Mouse (Mus musculus) midbrain, postnatal 0 days (tissue): ENCODE results near the gene Olfr434. TPM values are rescaled to one million over a fixed set of nuclear protein-coding genes. Genes with fewer than 3 reads are reported as not detected.
"Not testable (repeated sequence)": the region's sequence is repeated elsewhere in the genome, so short reads cannot be mapped to it uniquely, and the experiment has no call there.

ENCODE experiments used
- ATAC-seq: fragments of 200-750 bp; cut with Nextera tagmentation; 2 replicates; pipeline ENCODE4 v1.8.0; 2017; ENCODE audit warnings: moderate number of reproducible peaks, mild to moderate bottlenecking, moderate TSS enrichment, moderate library complexity; ENCODE audit not compliant: low FRiP score
- DNase-seq: peaks from one replicate; pipeline ENCODE4 v3.0.0-alpha.2; 2015; ENCODE audit warnings: low spot score
- H3K27ac ChIP-seq: fragments of 300-500 bp; sonication (generic); 2 replicates; pipeline ENCODE4 v1.5.1; 2014; ENCODE audit warnings: low read depth, mild to moderate bottlenecking, low read length, mixed read lengths
- H3K27me3 ChIP-seq: fragments of 300-500 bp; sonication (generic); 2 replicates; pipeline ENCODE4 v1.6.1; 2014; ENCODE audit warnings: low read length, control low read depth, mixed read lengths; ENCODE audit not compliant: insufficient read depth
- H3K36me3 ChIP-seq: fragments of 300-500 bp; sonication (generic); 2 replicates; pipeline ENCODE4 v1.6.1; 2014; ENCODE audit warnings: low read length, control low read depth, mixed read lengths; ENCODE audit not compliant: insufficient read depth
- H3K4me1 ChIP-seq: fragments of 300-500 bp; sonication (generic); 2 replicates; pipeline ENCODE4 v1.6.1; 2014; ENCODE audit warnings: mild to moderate bottlenecking, control low read depth, antibody characterized with exemption, low read length, mixed read lengths; ENCODE audit not compliant: insufficient read depth
- H3K4me2 ChIP-seq: fragments of 300-500 bp; sonication (generic); 2 replicates; pipeline ENCODE4 v1.6.1; 2014; ENCODE audit warnings: low read depth, mild to moderate bottlenecking, low read length, mixed read lengths; ENCODE audit not compliant: poor library complexity, severe bottlenecking
- H3K4me3 ChIP-seq: fragments of 300-500 bp; sonication (generic); 2 replicates; pipeline ENCODE4 v1.5.1; 2014; ENCODE audit warnings: low read depth, mild to moderate bottlenecking, low read length, moderate library complexity
- H3K9ac ChIP-seq: fragments of 300-500 bp; sonication (generic); replicated peaks from 2 replicates; pipeline ENCODE4 v1.6.1; 2014; ENCODE audit warnings: mild to moderate bottlenecking, low read length, moderate library complexity, mixed read lengths; ENCODE audit not compliant: poor library complexity, severe bottlenecking
- H3K9me3 ChIP-seq: fragments of 300-500 bp; sonication (generic); 2 replicates; pipeline ENCODE4 v1.6.1; 2016; ENCODE audit warnings: low read length, control low read depth
- CTCF ChIP-seq: IDR thresholded peaks from 2 replicates; pipeline ENCODE4 v1.5.1; 2016; ENCODE audit warnings: antibody characterized with exemption, mild to moderate bottlenecking
- WGBS: fragments of 180-500 bp; shearing (Covaris S2); extraction: QIAGEN DNeasy Blood & Tissue Kit; methylation state at CpG from one replicate; pipeline ENCODE4 v1.1.7; 2014; 5-methylcytosine and 5-hydroxymethylcytosine counted together
- polyA plus RNA-seq: library from polyadenylated mRNA; unstranded; fragments of >200 nt; fragmentation: Nextera tagmentation; extraction: Ambion mirVana; gene quantifications from 2 replicates; pipeline ENCODE4 v1.2.1, GENCODE M21; 2015
- total RNA-seq: library from RNA; depleted of rRNA; stranded (reverse); fragments of >200 nt; gene quantifications from 2 replicates; pipeline ENCODE4 v1.2.3, GENCODE M21; 2014; rRNA removed

Olfr434 gene
- total RNA-seq = not detected in 2 replicates
- polyA plus RNA-seq = not detected in 2 replicates

GRCm38 (mm10) chr6:43212873-43213272 lies at the start of gene Olfr434:
Olfr434 (plus strand) TSS chr6:43213021.
- H3K4me3 ChIP-seq = not testable (repeated sequence)

DNA sequence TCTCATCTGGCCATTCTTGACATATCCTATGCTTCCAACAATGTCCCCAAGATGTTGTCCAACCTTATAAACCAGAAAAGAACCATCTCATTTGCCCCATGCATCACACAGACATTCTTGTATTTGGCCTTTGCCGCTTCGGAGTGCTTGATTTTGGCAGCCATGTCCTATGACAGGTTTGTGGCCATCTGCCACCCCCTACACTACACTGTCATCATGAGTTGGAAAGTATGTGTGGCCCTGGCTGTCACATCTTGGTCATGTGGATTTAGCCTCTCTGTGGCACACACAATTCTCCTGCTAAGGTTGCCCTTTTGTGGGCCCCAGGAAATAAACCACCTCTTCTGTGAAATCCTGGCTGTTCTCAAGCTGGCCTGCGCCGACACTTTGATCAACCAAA lies 45.6 kb upstream of the Olfr434 start:
- no peaks in the 10 kb centered on the region for H3K36me3 ChIP-seq
- H3K9ac ChIP-seq = no peak overlapping the region
- no peak for TF ChIP-seq CTCF
- DNase-seq (no peak), ATAC-seq (no peak)
- H3K27me3 ChIP-seq = no peaks in the 10 kb centered on the region
- no peak overlapping the region for H3K4me2 ChIP-seq
- H3K27ac ChIP-seq = no peak overlapping the region
- WGBS = 92% methylated on average over 4 of the region's 4 CpGs
- no peaks in the 10 kb centered on the region for H3K9me3 ChIP-seq
- H3K4me1 ChIP-seq = no peaks in the 10 kb centered on the region
- H3K4me3 ChIP-seq = no peak overlapping the region

More at GRCm38 (mm10) chr6:43212873-43213272, at the start of gene Olfr434:
- H3K9ac ChIP-seq, H3K27me3 ChIP-seq, H3K36me3 ChIP-seq, H3K27ac ChIP-seq, DNase-seq, H3K4me2 ChIP-seq, H3K9me3 ChIP-seq, H3K4me1 ChIP-seq, ATAC-seq: not testable (repeated sequence)

DNA sequence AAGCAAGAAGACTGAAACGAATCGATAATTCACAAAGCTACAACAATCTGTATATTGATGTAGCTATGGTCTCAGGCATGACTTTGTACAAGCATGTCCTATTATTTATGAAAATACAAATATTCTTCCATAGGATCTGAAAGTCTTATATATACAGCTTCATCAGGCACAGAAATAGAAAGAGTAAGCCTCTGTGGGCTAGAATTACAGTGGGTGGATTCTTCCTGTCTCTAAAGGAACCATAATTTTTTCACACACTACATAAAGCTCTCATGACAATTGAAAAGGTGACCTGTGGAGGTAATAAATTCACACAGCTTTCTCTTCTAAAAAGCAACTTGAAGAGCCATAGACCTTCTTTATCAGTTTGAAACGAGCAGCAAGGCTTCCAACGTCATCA lies 41.0 kb upstream of the Olfr434 start, which contains the start of gene Olfr13:
Gene Olfr13, plus strand, starts transcription at position 301 of the 400 bp plus-strand sequence.
- Histone ChIP-seq H3K36me3 (no peaks in the 10 kb centered on the region), H3K4me3 (no peak within 1 kb of the TSS), H3K9me3 (no peaks in the 10 kb centered on the region), H3K4me1 (no peaks in the 10 kb centered on the region), H3K9ac (no peak within 1 kb of the TSS), H3K27ac (no peak within 1 kb of the TSS), H3K27me3 (no peaks in the 10 kb centered on the region), H3K4me2 (no peak within 1 kb of the TSS)
- DNase-seq (no peak), ATAC-seq (no peak)
- TF ChIP-seq CTCF = no peak
- 80% methylated on average over 4 of the region's 4 CpGs for WGBS

GRCm38 (mm10) chr6:43178129-43178528 lies 34.7 kb upstream of the Olfr434 start:
- Histone ChIP-seq H3K4me3 (no peak overlapping the region), H3K4me2 (no peak overlapping the region), H3K36me3 (no peaks in the 10 kb centered on the region), H3K4me1 (0 out of 2 replicates have a peak, but pooled peaks cover 3% of the 10 kb centered on the region), H3K27me3 (no peaks in the 10 kb centered on the region), H3K9ac (no peak overlapping the region), H3K9me3 (no peaks in the 10 kb centered on the region), H3K27ac (no peak overlapping the region; the same call in 1 of the 2 replicates)
- WGBS = 57% methylated on average over 1 of the region's 1 CpGs
- TF ChIP-seq CTCF = no peak
- DNase-seq (no peak), ATAC-seq (0 out of 2 replicates have a peak, but pooled peaks have one; percentile 18)

GRCm38 (mm10) chr6:43178584-43179501 lies 34.0 kb upstream of the Olfr434 start:
- peak; percentile 32 for DNase-seq
- no peak overlapping the region for H3K4me3 ChIP-seq
- peak; percentile 56; the same call in 1 of the 2 replicates for ATAC-seq
- no peak for TF ChIP-seq CTCF
- H3K36me3 ChIP-seq = no peaks in the 10 kb centered on the region
- 0 out of 2 replicates have a peak, but pooled peaks cover 3% of the 10 kb centered on the region for H3K4me1 ChIP-seq
- no peak overlapping the region for H3K9ac ChIP-seq
- H3K4me2 ChIP-seq = no peak overlapping the region
- no peak overlapping the region; the same call in 1 of the 2 replicates for H3K27ac ChIP-seq
- H3K9me3 ChIP-seq = no peaks in the 10 kb centered on the region
- 30% methylated on average over 6 of the region's 6 CpGs for WGBS
- H3K27me3 ChIP-seq = no peaks in the 10 kb centered on the region

DNA sequence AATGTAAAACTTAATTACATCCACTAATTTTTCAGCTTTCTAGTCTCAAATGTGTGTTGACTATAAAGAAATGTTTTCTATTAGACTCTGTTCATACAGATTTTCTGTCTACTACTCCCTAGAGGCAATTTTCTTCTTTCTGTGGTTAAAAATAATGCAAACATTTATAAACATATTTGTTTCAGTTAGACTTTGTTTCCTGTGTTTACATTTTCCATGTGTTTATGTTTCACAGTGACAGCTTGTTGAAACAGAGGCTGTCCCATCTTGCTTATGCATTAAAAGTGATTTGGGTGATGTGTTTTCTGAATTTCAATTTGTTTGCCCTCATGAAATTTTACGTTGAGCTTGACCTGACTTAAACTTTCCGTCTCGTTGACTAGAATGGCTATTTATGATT lies 21.8 kb upstream of the Olfr434 start:
- H3K4me3 ChIP-seq = no peak overlapping the region
- H3K9ac ChIP-seq = no peak overlapping the region
- no peaks in the 10 kb centered on the region for H3K27me3 ChIP-seq
- H3K36me3 ChIP-seq = no peaks in the 10 kb centered on the region
- H3K4me1 ChIP-seq = no peaks in the 10 kb centered on the region
- no peak for ATAC-seq
- WGBS = 87% methylated on average over 3 of the region's 3 CpGs
- H3K27ac ChIP-seq = no peak overlapping the region
- H3K9me3 ChIP-seq = no peaks in the 10 kb centered on the region
- no peak for TF ChIP-seq CTCF
- no peak overlapping the region for H3K4me2 ChIP-seq
- DNase-seq = no peak
